Mouse (Mus musculus) right cerebral cortex, postnatal 14 days (tissue): ENCODE results near the gene Rnf182.

ENCODE experiments used
- DNase-seq: peaks from one replicate; pipeline ENCODE4 v3.0.0; 2022

Gene Rnf182

DNA sequence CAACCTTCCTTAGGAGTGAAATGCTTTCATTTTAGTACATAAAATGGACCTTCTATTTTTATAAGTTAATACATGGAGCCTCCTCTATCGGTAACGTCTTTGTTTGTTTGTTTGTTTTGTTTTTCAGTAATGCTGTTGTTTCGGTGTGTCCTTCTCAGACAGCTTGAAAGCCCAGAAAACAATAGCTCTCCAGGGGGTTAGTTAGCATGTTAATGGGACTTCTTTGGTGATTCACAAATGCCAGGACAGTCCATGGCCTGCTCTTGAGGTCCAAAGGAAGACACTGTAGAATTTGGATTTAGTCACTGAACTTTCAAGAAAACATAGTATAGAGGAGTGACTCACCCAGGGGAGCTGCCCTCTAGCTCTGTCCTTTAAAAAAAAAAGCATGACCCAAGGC is 843 bp upstream of the Rnf182 start:
- no peak for DNase-seq

DNA sequence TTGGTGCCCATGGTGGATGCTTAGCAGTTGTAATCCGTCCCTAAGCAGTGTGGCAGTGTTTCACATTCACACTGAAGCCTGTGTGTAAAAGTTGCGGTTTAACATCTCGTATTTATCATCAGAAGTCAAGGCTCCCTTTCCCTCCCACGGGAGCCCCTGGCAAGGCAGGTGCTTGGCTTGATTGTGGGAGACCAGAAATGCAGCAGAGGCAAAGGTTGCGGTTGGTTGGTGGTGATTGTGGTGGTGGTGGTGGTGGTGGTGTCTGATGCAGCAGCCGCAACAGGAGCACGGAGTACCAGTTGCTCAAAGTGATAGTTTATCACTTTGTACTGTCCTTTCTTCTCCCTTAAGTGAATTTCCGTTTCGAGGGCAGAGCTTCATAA is 325 bp upstream of the Rnf182 start:
- DNase-seq = no peak

DNA sequence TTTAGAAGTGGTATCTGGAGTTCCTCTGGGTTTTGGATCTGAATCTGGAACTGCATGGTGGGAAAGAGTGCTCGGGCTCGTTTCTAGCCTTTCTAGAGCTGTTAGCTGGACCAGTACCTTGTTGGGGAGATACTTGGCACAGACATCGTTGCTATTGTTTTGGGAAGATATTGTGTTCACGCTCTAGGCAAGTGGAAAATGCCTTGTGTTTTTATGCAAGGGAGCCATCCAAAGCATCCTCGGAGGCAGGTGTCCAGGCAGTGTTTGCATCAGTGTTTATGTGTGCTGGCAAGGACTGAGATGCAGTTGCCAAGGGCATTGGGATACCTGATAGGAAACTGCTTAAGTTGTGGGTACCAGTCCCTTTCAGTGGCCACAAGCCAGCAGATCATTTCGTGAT is 1.0 kb downstream of the Rnf182 start:
- no peak for DNase-seq

DNA sequence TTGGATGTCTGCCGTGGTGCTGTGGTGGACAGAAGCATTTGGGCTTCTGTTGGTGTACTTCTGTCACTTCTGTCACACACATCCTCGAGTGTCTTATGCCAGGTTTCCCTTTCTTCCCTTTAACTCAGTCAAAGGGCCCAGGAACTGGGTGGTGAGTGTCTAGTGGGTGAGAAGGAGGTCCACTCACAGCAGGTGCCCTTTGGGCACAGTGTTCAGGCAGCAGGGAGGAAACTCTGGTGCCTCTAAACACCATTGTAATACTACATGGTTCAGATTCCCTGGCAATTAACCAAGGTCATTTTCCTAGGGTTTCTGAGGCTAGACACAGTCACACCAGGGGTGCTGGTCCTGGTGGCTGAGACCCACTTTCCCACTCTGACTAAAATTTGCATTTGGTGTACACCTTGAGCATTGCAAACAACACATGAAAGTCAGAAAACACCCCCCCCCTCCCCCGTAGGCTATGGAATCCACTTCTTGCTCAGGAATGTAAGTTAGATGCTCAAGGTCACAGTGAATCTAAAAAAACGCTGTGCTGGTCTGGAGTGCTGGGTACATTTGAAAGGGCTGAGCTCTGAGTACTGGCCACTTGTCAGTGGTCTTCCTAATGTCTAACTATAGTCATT is 4.2 kb downstream of the Rnf182 start:
- no peak for DNase-seq

DNA sequence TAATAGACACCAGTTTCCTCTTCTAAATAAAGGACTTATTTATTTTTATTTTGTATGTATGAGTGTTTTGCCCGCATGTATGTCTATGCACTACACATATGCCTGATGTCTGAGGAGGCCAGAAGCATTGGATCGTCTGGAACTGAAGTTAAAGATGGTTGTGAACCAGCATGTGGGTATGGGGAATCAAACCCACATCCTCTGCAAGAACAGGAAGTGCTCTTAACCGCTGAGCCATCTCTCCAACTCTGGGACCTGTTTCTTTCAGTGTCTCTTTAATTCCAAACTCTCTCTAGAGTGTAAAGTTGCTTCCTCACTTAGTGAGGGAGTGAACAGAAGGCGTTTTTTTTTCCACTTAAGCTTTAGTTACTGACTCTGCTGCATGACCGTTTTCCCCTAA is 12.4 kb downstream of the Rnf182 start:
- no peak for DNase-seq

DNA sequence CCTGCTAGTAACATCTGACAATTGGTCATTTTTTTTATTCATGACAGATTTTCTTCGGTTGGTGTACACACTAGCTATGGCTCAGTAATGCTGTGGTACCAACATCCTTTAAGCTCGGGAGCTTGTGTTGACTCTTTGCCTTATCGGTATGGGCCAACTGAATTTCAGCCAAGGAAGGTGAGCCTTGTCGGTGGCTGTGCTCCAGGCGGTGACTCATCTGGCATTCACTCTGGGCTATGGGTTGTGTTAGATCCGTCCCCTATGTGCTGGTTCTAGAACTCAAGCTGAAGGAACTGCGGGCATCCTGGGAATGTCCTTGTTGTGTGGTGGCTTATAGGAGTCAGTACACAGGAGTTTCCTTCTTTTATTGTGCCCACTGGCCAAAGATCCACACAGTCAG is 14.3 kb downstream of the Rnf182 start:
- no peak for DNase-seq

DNA sequence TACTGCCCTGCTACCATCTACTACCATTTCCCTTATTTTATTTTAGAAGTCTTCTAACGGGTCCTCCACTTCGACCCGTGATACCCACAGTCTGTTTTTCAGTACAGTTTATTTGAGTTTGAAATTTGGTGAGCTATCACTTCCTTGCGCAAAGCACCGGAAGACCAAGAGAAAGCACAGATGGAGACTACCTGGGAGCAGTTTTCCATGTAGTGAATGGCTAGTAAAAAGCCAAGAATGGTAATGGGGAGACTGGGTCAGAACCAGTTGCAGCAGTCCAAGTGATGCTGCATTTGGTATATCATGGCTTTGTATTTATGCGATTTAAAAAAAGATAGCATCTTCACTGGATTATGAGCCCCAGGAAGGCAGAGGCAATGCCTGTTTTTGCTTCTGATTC is 15.8 kb downstream of the Rnf182 start:
- DNase-seq = no peak

DNA sequence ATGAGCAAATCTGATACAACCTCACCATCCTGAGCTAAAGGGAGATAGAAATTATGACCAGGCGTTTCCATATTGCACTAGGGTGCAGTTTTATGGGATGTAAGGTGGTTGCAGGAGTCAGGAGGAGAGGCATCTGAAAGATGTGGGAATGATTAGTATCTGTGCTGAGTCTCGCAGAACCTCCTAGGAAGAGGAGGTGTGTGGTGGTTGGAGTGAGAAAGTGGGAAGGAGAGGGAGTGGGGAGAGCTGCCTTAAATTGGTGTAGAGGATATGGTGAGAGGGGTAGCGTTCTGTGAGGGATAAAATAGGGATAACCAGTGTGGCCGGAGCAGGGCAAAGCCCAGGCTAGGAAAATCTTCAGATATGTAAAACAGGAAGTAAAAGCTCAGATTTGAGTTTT is 17.5 kb downstream of the Rnf182 start:
- DNase-seq = no peak

DNA sequence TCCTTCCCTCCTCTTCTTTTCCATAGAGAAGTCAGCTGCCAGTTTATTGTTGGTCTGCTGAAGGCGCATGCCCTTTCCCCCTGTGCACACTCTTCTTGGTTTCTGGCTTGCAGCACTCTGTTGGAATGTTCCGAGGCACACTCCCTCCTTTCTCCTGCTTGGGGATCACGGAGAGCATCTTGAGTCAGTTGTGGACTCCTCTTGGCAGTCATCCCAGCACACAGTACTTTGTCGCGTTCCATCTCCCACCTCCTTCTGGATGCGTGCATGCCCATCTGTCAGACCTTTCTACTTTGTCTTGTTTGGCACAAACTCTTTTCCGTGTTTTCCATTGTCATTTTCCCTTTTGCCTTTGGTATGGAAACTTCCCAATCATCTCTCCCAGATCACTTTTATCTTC is 22.2 kb downstream of the Rnf182 start:
- peak; percentile 23 for DNase-seq

DNA sequence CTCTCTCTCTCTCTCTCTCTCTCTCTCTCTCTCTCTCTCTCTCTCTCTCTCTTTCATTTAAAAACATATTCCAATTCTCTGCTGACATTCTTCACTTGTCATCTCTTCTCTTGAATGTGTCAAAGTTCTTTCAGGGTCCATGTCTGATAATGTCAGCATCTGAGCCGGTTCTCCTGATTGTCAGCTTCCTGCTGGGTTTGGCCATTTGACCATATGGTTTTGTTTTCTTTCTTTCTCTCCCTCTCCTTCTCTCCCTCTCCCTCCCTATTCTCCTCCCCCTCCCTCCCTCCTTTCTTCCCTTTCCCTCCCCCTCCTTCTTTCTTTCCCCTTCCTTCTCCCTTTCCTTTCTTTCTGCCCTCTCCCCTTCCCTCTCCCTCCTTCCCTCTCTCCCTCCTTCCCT is 29.5 kb downstream of the Rnf182 start:
- DNase-seq = no peak

DNA sequence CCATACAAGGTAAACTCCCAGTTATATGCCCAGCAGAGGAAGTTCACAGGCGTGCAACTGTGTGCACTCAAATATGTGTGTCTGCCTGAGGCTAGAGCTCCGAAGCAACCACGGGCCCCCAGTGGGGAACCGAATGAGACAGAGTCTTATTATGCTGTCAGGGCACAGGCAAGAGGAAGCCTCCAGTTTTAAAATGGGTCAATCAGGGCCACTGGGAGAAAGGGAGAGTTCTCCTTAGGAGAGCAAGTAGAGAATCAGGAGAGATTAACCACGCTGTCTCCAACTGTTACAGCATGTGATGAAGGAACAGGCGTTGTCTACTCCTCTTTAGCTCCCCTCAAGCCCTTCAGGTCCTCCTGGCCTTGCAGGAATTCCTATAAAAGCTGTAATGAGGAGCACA is 33.0 kb downstream of the Rnf182 start:
- no peak for DNase-seq

DNA sequence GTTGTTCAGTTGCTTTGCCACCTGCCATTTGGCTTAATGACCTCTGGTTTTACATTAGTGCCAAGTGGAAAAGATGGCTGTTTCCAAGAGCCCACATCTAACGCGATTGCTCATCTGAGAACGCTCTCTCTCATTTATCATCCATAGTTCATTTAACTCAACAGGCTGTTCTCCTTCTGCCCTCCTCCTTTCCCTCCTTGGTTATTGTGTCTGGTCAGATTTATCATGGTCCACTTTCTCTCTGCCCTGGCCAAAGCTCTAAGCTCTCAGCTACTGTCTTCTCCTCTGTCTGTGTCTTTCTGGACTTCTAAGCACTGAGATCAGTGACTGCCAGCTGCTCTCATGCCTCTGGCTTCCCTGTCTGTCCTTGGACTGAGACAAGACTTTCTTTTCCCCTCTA is 35.8 kb downstream of the Rnf182 start:
- DNase-seq = no peak

DNA sequence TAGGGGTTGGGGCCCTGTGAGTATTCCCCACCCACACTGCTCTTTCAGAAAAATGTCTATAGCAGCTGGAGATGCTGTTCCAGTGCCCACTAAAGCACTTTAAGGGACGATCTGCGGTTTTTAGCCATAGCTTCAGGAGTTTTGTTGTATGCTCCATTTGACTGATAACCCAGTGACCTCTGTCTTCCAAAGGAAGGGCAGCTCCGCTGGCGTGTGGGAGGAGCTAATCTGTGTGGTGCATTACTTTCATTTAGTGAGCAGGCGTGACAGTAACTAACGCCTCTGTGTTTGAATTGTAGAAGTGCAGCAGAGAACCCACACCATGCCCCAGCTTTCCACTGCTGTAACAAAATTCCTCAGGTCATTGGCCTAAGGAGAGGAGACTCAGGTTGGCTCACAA is 38.6 kb downstream of the Rnf182 start:
- no peak for DNase-seq

DNA sequence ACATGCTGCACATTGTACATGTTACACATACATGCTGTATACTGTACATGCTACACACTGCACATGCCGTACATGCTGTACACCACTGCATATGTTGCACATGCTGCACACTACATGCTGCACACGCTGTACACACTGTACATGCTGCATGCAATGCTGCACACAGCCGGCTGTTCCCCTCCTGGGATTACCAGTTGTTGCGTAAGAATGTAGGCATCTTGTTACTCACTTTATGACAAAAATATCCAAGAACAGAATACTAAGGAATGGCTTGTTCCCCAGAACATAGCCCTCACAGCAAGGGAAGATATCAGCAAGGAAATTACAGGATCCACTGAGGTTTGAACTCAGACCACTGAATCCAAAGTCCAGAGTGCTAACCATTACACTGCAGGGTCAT is 47.7 kb downstream of the Rnf182 start:
- no peak for DNase-seq

DNA sequence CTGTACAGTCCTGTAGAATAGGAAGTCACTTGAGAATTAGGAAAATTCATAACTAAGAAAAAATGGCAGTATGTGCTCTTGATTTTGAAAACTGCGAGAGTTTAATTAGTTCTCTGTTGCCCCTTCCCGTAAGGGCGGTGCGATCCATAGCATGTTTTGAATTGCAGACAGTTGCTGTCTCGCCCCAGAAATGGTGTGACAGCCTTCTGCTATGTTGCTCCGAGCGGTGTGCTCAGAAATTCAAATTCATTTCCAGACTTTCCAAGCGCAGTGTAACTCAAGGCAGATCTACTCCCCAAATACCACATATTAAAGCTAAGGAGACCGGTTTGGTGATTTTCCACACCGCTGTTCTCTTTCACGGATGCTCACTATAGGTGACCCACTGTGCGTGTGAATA is 50.6 kb downstream of the Rnf182 start:
- no peak for DNase-seq

DNA sequence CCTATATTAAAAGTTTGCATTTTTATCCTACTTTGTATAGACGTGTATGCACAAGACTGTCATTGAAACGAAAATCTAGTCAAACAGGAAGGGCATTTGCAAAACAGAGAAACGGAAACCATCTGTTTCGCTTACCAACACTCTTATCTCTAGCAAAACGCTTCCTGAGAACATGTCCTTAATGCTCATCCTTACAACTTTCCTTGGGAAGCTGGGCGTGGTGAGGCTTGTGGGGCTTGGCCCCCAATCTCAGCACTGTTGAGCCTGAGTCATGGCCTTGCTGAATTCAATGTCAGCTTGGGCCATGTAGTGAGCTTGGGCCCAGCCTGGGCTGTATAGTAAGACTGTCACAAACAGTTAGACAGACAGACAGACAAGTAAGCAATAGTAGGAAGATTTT is 51.4 kb downstream of the Rnf182 start:
- DNase-seq = no peak

DNA sequence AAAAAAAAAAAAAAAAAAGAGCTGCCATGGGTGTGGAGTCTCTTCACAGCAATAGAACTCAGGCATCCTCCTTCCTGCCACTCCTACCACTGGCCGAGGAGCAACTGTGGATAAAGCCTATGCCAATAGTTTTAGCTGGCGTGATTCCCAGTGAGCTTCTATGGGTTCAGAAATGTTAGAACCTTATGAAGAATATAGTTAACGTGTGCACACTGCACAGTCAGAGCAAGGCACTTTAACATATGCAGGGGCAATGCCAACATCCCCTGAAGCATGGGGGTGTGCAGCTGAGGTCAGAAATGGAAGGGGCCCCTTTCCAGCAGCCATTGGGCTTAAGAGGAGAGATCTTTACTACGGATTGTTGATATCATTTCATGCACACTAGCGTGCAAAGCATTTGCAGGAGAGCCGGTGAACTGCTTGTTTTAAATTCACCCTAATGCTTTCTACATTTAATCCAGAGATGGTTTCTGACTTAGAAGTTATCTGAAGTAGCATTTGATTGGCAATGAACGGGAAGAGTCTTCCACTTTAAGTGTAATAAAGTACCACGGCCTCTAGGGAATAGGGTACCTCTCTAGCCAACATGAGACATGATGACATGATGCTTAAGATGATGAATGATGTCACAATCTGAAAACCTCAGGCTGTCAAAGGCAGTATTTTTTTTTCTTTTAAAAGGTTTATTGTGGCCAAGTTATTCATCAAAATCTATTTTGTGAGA is 61.8 kb downstream of the Rnf182 start:
- DNase-seq = no peak

DNA sequence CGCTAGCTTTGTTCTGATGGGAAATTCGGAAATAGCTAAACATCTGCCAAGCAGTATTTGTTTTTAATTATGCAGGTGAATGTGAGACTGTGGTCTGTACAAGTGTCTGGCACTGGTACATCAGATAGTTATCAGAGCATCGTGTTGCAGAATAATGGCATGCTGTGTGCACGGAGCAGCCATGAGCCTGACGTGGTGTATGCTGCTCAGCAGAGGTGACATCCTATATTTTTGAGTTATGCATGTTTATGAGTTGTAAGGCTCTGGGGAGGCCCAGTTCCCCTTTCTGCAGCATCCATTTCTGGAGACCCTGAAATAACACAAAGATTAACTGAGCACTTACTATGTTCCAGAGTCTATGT is 62.4 kb downstream of the Rnf182 start:
- no peak for DNase-seq

DNA sequence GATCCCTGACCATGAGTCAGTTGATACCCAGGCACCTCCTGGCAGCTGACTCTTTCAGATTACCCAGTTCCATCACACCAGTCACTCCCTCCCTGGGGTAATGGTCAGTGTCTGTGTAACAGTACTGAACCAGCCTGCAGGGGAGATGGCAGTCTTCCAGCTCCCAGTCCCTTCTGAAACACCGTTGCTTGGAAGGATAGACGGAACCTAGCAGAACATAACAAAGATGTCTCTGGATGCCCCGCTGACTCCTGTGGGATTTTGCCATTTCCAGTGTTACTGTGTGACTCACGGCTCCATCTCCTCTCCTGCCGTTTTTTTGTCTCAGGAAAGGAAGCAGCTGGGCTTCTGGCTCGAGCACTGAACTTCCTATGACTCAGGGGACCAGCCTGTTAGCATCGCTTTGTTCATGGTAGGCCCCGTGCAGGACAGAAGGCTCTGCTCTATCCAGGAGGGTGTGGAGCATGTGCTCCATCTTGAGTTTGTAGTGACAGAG is 69.0 kb downstream of the Rnf182 start:
- no peak for DNase-seq

DNA sequence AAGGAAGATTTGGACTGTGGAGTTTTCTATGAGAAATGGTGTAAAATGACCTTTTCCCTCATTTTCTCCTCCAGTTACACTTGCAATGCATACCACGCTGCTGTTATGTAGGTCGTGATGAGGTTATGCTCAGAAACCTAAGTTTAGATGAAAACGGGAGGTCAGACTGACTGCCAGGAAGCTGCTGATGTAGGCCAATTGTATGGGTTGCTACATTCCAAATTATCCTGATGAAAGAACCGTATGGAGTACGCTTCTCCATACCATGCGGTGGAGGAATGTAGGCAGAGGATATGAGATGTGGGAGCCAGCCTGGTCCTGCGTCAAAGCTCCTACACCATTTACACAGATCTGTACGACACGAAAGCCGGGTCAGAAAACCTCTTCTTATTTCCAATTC is 72.6 kb downstream of the Rnf182 start:
- no peak for DNase-seq

DNA sequence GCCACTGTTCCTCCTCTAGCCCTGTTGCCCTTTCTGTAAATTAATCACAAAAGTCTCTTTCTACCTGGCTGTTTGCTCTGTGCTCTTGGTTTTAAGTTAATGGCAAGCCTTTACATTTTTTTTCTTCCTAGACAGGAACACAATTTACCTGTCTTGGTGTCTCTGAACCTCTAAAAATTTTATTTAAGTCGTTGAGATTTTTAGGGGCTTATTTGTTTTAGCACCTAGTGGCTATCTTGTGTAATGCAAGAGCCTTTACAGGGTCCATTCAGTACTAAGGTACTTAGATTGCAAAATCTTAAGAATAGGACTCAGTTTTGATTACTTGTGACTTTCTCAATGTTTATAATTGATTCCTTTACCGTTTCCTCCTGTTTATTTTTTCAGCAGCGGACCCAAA is 76.2 kb downstream of the Rnf182 start:
- no peak for DNase-seq

DNA sequence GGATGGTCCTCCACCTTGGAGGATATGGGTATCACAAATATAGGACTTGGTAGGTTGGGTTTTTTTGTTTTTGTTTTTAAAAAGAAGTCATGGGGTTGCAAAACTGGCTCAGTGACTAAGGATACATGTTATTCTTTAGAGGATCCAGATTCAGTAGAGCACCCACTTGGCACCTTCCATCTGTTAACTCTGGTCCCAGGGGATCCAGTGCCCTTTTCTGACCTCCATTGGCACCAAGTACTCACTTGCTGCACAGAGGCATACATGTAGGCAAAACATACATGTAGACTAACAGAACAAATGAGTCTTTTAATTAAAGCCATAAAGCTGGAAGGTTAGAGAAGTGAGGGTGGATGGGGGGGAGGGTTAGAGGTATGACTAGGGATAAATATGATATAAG is 80.0 kb downstream of the Rnf182 start:
- DNase-seq = no peak

DNA sequence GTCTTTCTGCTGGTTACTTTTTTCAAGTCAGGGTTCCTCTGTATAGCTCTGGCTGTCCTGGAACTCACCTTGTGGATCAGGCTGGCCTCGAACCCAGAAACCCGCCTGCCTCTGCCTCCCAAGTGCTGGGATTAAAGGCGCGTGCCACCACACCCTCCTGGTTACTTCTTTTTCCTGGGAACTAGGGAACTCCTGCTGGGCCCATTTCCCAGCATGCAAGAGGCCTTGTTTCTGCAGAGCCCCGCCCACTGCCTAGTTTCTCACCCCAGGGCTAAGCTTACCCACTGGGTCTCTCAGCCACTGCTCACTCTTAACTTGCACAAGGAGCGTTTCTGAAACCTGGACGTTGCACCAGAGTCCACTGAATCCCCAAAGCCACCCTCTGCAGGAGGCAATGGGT is 80.5 kb downstream of the Rnf182 start:
- no peak for DNase-seq

DNA sequence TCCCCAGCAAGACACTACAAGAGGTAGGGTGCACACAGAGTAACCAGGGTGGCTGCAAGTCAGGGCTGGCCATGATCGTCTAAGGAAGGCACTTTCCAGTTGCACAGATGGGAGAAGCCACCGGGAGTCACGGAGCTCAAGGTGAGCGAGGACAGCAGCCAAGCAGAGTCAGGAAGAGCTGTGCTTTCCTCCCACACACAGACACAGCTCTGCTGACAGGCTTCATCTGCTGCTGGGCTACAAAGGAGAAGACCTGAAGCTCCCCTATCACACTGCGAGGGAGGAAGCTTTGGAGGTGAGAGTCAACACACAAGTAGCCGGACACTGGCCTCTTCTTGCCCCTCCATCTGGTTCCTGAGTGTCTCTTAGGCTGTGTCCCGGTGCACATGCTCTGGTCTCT is 83.0 kb downstream of the Rnf182 start:
- DNase-seq = no peak

DNA sequence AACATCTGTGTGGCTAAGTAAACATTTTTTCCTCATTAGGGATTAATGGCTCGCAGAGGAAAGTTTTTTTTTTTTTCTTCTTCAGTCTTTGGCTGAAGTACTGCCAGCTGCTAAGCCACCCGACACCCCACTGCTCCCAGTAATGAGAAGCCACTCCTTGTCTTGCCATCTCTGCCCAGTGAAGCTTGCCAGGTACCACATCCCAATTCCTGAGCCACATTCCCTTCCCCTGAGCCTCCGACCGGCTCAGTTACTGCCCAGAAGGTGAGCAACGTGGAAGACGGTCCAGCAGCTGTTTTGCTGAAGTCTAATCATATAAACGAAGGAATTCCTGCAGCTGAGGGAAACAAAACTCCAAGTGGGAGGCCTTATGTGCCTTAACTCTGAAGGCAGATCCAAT is 88.0 kb downstream of the Rnf182 start:
- no peak for DNase-seq
